Mouse (Mus musculus): ENCODE results near the gene Ndufb4. TPM values are rescaled to one million over a fixed set of nuclear protein-coding genes. Genes with fewer than 3 reads are reported as not detected.
"Not testable (repeated sequence)": the region's sequence is repeated elsewhere in the genome, so short reads cannot be mapped to it uniquely, and the experiment has no call there.

Gene Ndufb4
- polyA plus RNA-seq, 1 experiment from 2014 or later, result 57.1 TPM

DNA sequence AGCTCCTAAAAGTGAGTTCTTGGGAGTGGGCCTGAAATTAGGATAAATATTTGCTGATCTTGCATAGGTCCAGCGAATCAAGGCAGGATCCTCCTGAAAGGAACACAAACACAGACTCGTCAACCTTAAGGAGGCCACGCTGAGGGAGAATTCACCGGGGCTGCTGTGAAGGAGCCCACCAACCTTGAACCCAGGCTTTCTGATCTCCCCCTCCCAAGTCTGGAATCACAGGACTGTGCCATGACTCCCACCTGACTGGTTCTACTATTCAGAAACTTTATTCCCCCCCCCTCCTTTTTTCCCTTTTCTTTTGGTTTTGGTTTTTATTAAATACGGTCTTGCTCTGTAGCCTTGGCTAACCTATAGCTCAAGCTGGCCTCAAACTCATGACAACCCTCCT is 5.2 kb downstream of the Ndufb4 start:
- ATAC-seq (replicated peaks; ENCODE audit: low FRiP score), result no peak
- Histone ChIP-seq H3K4me2 (no peak overlapping the region), H3K9me3 (replicated peaks) (no peaks in the 10 kb centered on the region), H3K4me1 (peaks cover 18% of the 10 kb centered on the region), H3K4me3 (replicated peaks) (no peak overlapping the region), H3K27ac (no peak overlapping the region), H3K36me3 (peaks cover 39% of the 10 kb centered on the region), H3K9ac (no peak overlapping the region), H3K27me3 (no peaks in the 10 kb centered on the region)
- 72% methylated on average over 5 of the region's 5 CpGs for WGBS

GRCm38 (mm10) chr16:37647936-37648335 is 6.3 kb downstream of the Ndufb4 start:
- Histone ChIP-seq H3K27ac (no peak overlapping the region), H3K36me3 (peaks cover 42% of the 10 kb centered on the region), H3K9ac (no peak overlapping the region), H3K4me2 (no peak overlapping the region), H3K9me3 (replicated peaks) (no peaks in the 10 kb centered on the region), H3K4me1 (peaks cover 15% of the 10 kb centered on the region), H3K27me3 (no peaks in the 10 kb centered on the region), H3K4me3 (replicated peaks) (no peak overlapping the region)
- ATAC-seq (replicated peaks; ENCODE audit: low FRiP score), result no peak
- 91% methylated on average over 8 of the region's 8 CpGs for WGBS

DNA sequence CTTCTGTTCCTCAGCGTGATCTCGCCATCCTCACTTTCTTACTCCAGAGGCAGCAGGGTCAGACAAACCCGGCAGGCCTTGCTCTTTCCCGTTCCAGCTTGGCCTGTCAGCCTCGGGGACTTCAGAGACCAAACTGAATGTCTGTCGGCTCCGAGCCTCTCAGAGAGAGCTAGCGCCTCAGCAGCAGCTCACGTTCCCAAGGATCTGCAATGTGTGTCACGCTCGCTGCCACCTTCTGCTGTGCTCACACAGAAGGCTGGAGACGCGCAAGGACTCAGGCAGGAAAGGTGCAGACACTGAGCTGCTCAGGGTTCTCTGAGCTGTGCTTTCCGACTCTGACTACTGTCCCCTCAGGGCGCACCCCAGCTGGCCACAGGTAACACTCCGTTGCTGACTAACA is 7.2 kb downstream of the Ndufb4 start:
- no peaks in the 10 kb centered on the region for H3K9me3 ChIP-seq (replicated peaks)
- no peak overlapping the region for H3K4me2 ChIP-seq
- no peak overlapping the region for H3K9ac ChIP-seq
- H3K27ac ChIP-seq, result no peak overlapping the region
- H3K4me1 ChIP-seq, result peaks cover 6% of the 10 kb centered on the region
- no peaks in the 10 kb centered on the region for H3K27me3 ChIP-seq
- no peak overlapping the region for H3K4me3 ChIP-seq (replicated peaks)
- ATAC-seq (replicated peaks; ENCODE audit: low FRiP score), result no peak
- WGBS, result 92% methylated on average over 16 of the region's 16 CpGs
- H3K36me3 ChIP-seq, result peaks cover 42% of the 10 kb centered on the region

- H3K4me2 ChIP-seq, result no peak overlapping the region
- no peak for ATAC-seq (replicated peaks; ENCODE audit: low FRiP score)
- no peak overlapping the region for H3K27ac ChIP-seq
- H3K4me1 ChIP-seq, result no peaks in the 10 kb centered on the region
- no peak overlapping the region for H3K4me3 ChIP-seq (replicated peaks)
- H3K27me3 ChIP-seq, result no peaks in the 10 kb centered on the region
- H3K36me3 ChIP-seq, result peaks cover 42% of the 10 kb centered on the region
- no peak overlapping the region for H3K9ac ChIP-seq
- WGBS, result 94% methylated on average over 3 of the region's 3 CpGs
- H3K9me3 ChIP-seq (replicated peaks), result no peaks in the 10 kb centered on the region
Observed at GRCm38 (mm10) chr16:37645799-37646198, 8.5 kb downstream of the Ndufb4 start.

GRCm38 (mm10) chr16:37645211-37645610 is 9.0 kb downstream of the Ndufb4 start:
- Histone ChIP-seq H3K27ac (no peak overlapping the region), H3K36me3 (peaks cover 42% of the 10 kb centered on the region), H3K9ac (no peak overlapping the region), H3K4me1 (no peaks in the 10 kb centered on the region), H3K4me3 (replicated peaks) (no peak overlapping the region), H3K4me2 (no peak overlapping the region), H3K9me3 (replicated peaks) (no peaks in the 10 kb centered on the region), H3K27me3 (no peaks in the 10 kb centered on the region)
- ATAC-seq (replicated peaks; ENCODE audit: low FRiP score), result no peak
- WGBS, result 92% methylated on average over 8 of the region's 8 CpGs

DNA sequence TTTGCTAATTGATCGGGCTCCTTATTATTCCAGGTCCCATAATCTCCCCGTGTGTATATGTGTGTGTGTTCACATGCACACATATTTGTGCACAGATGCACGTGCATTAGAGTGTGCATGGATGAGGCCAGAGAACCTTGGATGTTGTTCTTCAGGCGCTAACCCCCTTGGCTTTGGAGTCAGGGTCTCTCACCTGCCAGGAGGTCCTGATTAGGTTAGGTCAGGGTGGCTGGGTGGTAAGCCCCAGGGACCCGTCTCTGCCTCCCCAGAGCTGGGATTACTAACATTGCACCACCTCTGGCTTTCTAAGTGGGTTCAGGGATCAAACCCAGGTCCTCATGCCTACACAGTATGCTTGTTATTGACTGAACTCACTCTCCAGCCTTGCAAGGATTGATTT is 9.8 kb downstream of the Ndufb4 start:
- 90% methylated on average over 5 of the region's 5 CpGs for WGBS

GRCm38 (mm10) chr16:37640522-37640921 is 13.7 kb downstream of the Ndufb4 start:
- not testable (repeated sequence) for H3K9me3 ChIP-seq (replicated peaks); H3K4me3 ChIP-seq (replicated peaks); H3K27ac ChIP-seq; H3K9ac ChIP-seq; H3K27me3 ChIP-seq; H3K4me1 ChIP-seq; ATAC-seq (replicated peaks; ENCODE audit: low FRiP score); H3K4me2 ChIP-seq
- peaks cover 13% of the 10 kb centered on the region; the same call in 1 of the 2 replicates for H3K36me3 ChIP-seq

More for the DNA sequence above, 9.8 kb downstream of the Ndufb4 start:
- no peak for ATAC-seq (replicated peaks; ENCODE audit: low FRiP score)
- H3K9ac ChIP-seq, result no peak overlapping the region
- peaks cover 42% of the 10 kb centered on the region for H3K36me3 ChIP-seq
- no peak overlapping the region for H3K4me2 ChIP-seq
- no peaks in the 10 kb centered on the region for H3K4me1 ChIP-seq
- no peak overlapping the region for H3K27ac ChIP-seq
- H3K27me3 ChIP-seq, result no peaks in the 10 kb centered on the region
- no peak overlapping the region for H3K4me3 ChIP-seq (replicated peaks)
- no peaks in the 10 kb centered on the region for H3K9me3 ChIP-seq (replicated peaks)

DNA sequence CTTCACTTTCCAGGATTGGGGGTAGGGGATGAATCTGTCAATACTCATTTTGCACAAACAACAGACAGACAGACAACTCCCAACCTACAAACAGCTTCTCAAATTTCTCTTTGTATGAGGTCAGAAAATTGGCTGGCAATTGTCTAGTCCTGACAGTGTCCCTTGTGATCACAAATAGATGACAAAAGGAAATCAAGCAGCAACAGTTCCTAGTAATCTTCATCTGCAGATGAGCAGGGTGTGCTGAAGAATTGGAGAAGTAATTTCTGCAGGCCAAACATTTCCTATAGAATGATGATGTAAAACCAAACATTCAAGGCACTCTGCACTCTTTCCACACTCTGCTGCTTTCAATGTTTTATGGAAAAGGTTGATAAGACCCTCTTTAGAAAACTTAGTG is 16.5 kb downstream of the Ndufb4 start:
- Histone ChIP-seq H3K4me3 (replicated peaks) (no peak overlapping the region), H3K27me3 (no peaks in the 10 kb centered on the region), H3K4me2 (no peak overlapping the region), H3K4me1 (no peaks in the 10 kb centered on the region), H3K36me3 (no peaks in the 10 kb centered on the region), H3K9me3 (replicated peaks) (no peaks in the 10 kb centered on the region), H3K27ac (no peak overlapping the region), H3K9ac (no peak overlapping the region)
- no peak for ATAC-seq (replicated peaks; ENCODE audit: low FRiP score)

DNA sequence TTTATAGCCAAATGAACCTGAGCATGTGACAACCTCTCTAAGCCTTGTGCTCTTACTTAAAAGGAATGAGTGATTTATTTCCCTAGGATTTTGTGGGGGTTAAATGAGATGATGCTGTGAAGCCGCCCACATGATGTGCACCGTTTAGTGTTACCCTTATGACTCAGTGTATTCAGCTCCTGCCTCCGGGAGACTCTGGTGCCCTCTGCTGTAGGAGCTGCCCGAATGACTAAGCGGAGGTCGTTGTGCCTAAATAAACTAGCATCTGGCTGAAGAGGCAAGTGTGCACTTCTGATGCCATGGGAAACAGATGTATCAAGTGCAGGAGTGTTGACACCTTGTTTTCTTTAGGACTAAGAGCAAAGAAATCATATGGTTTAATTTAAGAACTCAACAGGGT is 18.1 kb downstream of the Ndufb4 start:
- ATAC-seq (replicated peaks; ENCODE audit: low FRiP score), result no peak
- no peaks in the 10 kb centered on the region for H3K36me3 ChIP-seq
- H3K9ac ChIP-seq, result no peak overlapping the region
- WGBS, result 50% methylated on average over 6 of the region's 6 CpGs
- no peak overlapping the region for H3K4me2 ChIP-seq
- no peaks in the 10 kb centered on the region for H3K27me3 ChIP-seq
- no peaks in the 10 kb centered on the region for H3K9me3 ChIP-seq (replicated peaks)
- no peak overlapping the region for H3K27ac ChIP-seq
- H3K4me1 ChIP-seq, result no peaks in the 10 kb centered on the region
- no peak overlapping the region for H3K4me3 ChIP-seq (replicated peaks)

- H3K9me3 ChIP-seq (replicated peaks), result no peaks in the 10 kb centered on the region
- no peak overlapping the region for H3K9ac ChIP-seq
- no peaks in the 10 kb centered on the region for H3K27me3 ChIP-seq
- H3K4me1 ChIP-seq, result no peaks in the 10 kb centered on the region
- H3K4me3 ChIP-seq (replicated peaks), result no peak overlapping the region
- no peaks in the 10 kb centered on the region for H3K36me3 ChIP-seq
- 84% methylated on average over 1 of the region's 1 CpGs for WGBS
- no peak overlapping the region for H3K27ac ChIP-seq
- ATAC-seq (replicated peaks; ENCODE audit: low FRiP score), result no peak
- no peak overlapping the region for H3K4me2 ChIP-seq
Observed at GRCm38 (mm10) chr16:37635095-37635494, 19.2 kb downstream of the Ndufb4 start.

- no peak for ATAC-seq (replicated peaks; ENCODE audit: low FRiP score)
- no peaks in the 10 kb centered on the region for H3K4me1 ChIP-seq
- H3K27me3 ChIP-seq, result no peaks in the 10 kb centered on the region
- WGBS, result 73% methylated on average over 9 of the region's 9 CpGs
- no peaks in the 10 kb centered on the region for H3K9me3 ChIP-seq (replicated peaks)
- H3K4me3 ChIP-seq (replicated peaks), result no peak overlapping the region
- H3K4me2 ChIP-seq, result no peak overlapping the region
- H3K27ac ChIP-seq, result no peak overlapping the region
- H3K36me3 ChIP-seq, result no peaks in the 10 kb centered on the region
- no peak overlapping the region for H3K9ac ChIP-seq
Observed at GRCm38 (mm10) chr16:37634578-37634977, 19.7 kb downstream of the Ndufb4 start.

GRCm38 (mm10) chr16:37629011-37629410 is 25.2 kb downstream of the Ndufb4 start:
- ATAC-seq (replicated peaks; ENCODE audit: low FRiP score), result no peak

DNA sequence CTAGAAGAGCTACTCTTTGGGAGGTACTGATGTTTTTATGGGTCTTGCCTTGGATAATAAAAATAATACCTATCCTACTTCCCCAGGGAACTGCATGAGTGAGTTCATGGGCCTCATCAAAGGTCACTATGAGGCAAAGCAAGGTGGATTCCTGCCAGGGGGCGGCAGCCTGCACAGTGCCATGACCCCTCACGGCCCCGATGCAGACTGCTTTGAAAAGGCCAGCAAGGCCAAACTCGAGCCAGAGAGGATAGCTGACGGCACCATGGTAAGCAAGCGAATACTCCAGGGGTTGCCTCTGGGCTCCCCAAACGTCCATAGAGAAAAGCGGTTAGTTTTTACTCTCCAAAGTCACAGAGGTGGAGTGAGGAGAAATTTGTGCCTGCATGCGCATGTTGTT is 25.9 kb downstream of the Ndufb4 start:
- no peak for ATAC-seq (replicated peaks; ENCODE audit: low FRiP score)
- Histone ChIP-seq H3K36me3 (no peaks in the 10 kb centered on the region), H3K9me3 (replicated peaks) (no peaks in the 10 kb centered on the region), H3K4me2 (no peak overlapping the region), H3K27ac (no peak overlapping the region), H3K4me3 (replicated peaks) (no peak overlapping the region), H3K9ac (no peak overlapping the region), H3K4me1 (no peaks in the 10 kb centered on the region), H3K27me3 (no peaks in the 10 kb centered on the region)
- WGBS, result 60% methylated on average over 9 of the region's 9 CpGs

More at GRCm38 (mm10) chr16:37629011-37629410, 25.2 kb downstream of the Ndufb4 start:
- 89% methylated on average over 7 of the region's 7 CpGs for WGBS
- Histone ChIP-seq H3K27ac (no peak overlapping the region), H3K4me1 (no peaks in the 10 kb centered on the region), H3K27me3 (no peaks in the 10 kb centered on the region), H3K9ac (no peak overlapping the region), H3K4me3 (replicated peaks) (no peak overlapping the region), H3K9me3 (replicated peaks) (no peaks in the 10 kb centered on the region), H3K36me3 (no peaks in the 10 kb centered on the region), H3K4me2 (no peak overlapping the region)

All from kidney, embryonic 15.5 days (tissue).